Mouse (Mus musculus) forebrain, embryonic 13.5 days (tissue): ENCODE measurements around the gene Sparc. TPM values are rescaled to one million over a fixed set of nuclear protein-coding genes. Genes with fewer than 3 reads are reported as not detected.

Experiments used
- ATAC-seq: fragments of 200-750 bp; cut with Nextera tagmentation; 2 replicates; pipeline ENCODE4 v1.8.0; 2017
- H3K27ac ChIP-seq: fragments of 300-500 bp; sonication (generic); 2 replicates; pipeline ENCODE4 v1.5.1; 2015; ENCODE audit warnings: inconsistent platforms, mild to moderate bottlenecking, moderate library complexity
- H3K27me3 ChIP-seq: fragments of 300-500 bp; sonication (generic); 2 replicates; pipeline ENCODE4 v1.6.1; 2015; ENCODE audit warnings: mild to moderate bottlenecking, inconsistent platforms
- H3K36me3 ChIP-seq: fragments of 300-500 bp; sonication (generic); 2 replicates; pipeline ENCODE4 v1.6.1; 2015; ENCODE audit warnings: mild to moderate bottlenecking, inconsistent platforms; ENCODE audit not compliant: poor library complexity, severe bottlenecking
- H3K4me1 ChIP-seq: fragments of 300-500 bp; sonication (generic); 2 replicates; pipeline ENCODE4 v1.6.1; 2015; ENCODE audit warnings: inconsistent platforms
- H3K4me2 ChIP-seq: fragments of 300-500 bp; sonication (generic); 2 replicates; pipeline ENCODE4 v1.6.1; 2015; ENCODE audit warnings: inconsistent platforms, mild to moderate bottlenecking, moderate library complexity
- H3K4me3 ChIP-seq: fragments of 300-500 bp; sonication (generic); 2 replicates; pipeline ENCODE4 v1.5.1; 2015; ENCODE audit warnings: mild to moderate bottlenecking, inconsistent platforms
- H3K9ac ChIP-seq: fragments of 300-500 bp; sonication (generic); 2 replicates; pipeline ENCODE4 v1.6.1; 2015; ENCODE audit warnings: mild to moderate bottlenecking, inconsistent platforms
- H3K9me3 ChIP-seq: fragments of 300-500 bp; sonication (generic); replicated peaks from 2 replicates; pipeline ENCODE4 v1.6.1; 2016; ENCODE audit warnings: inconsistent platforms
- WGBS: fragments of 180-500 bp; shearing (Covaris S2); methylation state at CpG from one replicate; pipeline ENCODE4 v1.1.7; 2015; 5-methylcytosine and 5-hydroxymethylcytosine counted together
- polyA plus RNA-seq: library from polyadenylated mRNA; unstranded; fragments of >200 nt; fragmentation: Nextera tagmentation; extraction: Ambion mirVana; gene quantifications from 2 replicates; pipeline ENCODE4 v1.2.1, GENCODE M21; 2015

The Sparc gene
- 273 and 289 TPM in 2 replicates for polyA plus RNA-seq

DNA sequence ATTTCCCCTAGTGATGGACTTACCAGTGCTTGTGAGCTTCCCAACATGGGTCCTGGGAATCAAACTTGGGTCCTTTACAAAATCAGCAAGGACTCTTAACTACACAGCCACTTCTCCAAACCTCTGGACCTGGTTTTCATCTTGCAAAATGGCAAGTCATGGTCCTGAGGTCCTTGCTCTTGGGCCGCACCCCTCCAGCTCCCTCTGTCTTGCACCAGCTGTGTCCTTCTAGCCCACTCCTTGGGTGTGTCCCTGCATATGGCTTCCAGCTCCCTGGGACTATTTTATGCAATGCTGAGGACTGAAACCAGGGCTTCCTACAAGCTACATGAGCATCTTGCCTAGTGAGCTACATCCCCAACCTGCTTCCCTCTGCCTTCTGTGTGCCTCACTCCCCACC, at the start of gene Sparc:
Gene Sparc (minus strand): TSS at position 206 of the 400 bp plus-strand sequence.
- ATAC-seq: no peak
- Histone ChIP-seq H3K4me2 (no peak within 1 kb of the TSS), H3K36me3 (no peaks in the 10 kb centered on the region), H3K9ac (no peak within 1 kb of the TSS), H3K9me3 (no peaks in the 10 kb centered on the region), H3K27me3 (no peaks in the 10 kb centered on the region), H3K4me3 (no peak within 1 kb of the TSS), H3K4me1 (peaks cover 41% of the 10 kb centered on the region), H3K27ac (peak within 1 kb of the TSS; percentile 58)
- 96% methylated on average over 1 of the region's 1 CpGs for WGBS

DNA sequence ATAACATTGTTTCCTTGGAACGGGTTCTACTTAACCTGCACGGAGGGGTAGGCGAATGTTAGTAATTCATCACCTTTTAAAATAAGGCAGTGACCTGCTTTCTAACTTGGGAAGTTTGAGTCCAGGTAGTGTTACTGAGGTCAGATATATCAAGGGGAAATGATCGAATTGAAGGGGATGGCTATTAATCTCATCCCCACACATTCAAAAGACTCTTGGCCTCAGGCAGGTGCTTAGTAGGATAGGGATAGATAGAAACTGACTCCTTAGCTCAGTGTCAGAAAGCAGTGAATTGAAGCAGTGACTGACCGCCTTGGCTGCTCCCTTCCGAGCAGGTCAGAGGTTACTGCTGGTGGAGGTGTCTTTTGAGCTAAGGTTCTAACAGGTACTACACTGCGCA, 48.5 kb upstream of the Sparc start:
- Histone ChIP-seq H3K4me3 (peak overlapping the region; percentile 93), H3K27ac (no peak overlapping the region), H3K9me3 (no peaks in the 10 kb centered on the region), H3K4me1 (peaks cover 34% of the 10 kb centered on the region), H3K4me2 (peak overlapping the region; percentile 88), H3K27me3 (no peaks in the 10 kb centered on the region), H3K9ac (peak overlapping the region; percentile 96; the same call in 1 of the 2 replicates), H3K36me3 (peaks cover 39% of the 10 kb centered on the region)
- no peak for ATAC-seq
- WGBS: 93% methylated on average over 7 of the region's 7 CpGs

DNA sequence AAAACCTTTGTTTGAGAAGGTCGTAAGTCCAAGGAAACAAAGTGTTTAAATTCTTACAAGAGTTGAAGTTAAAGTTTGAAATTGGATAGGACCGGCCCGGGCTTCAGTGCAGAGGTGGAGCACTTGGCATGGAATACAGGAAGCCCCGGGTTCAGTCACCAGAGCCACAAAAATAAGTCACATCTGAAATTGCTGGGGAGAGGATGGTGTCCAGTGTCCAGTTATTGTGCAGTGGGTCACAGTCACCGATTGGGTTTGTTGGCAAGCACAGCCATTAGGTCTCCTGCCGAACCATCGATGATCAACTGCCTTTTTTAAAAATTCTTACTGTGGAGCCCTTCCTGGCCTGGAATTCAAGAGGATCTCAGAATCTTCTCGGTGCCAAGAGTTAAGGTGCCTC, 47.8 kb upstream of the Sparc start:
- no peak for ATAC-seq
- H3K27ac ChIP-seq: no peak overlapping the region
- peaks cover 36% of the 10 kb centered on the region for H3K36me3 ChIP-seq
- peaks cover 34% of the 10 kb centered on the region for H3K4me1 ChIP-seq
- WGBS: 63% methylated on average over 8 of the region's 8 CpGs
- H3K27me3 ChIP-seq: no peaks in the 10 kb centered on the region
- peak overlapping the region; percentile 96 for H3K9ac ChIP-seq
- H3K9me3 ChIP-seq: no peaks in the 10 kb centered on the region
- H3K4me2 ChIP-seq: peak overlapping the region; percentile 88
- peak overlapping the region; percentile 93 for H3K4me3 ChIP-seq

DNA sequence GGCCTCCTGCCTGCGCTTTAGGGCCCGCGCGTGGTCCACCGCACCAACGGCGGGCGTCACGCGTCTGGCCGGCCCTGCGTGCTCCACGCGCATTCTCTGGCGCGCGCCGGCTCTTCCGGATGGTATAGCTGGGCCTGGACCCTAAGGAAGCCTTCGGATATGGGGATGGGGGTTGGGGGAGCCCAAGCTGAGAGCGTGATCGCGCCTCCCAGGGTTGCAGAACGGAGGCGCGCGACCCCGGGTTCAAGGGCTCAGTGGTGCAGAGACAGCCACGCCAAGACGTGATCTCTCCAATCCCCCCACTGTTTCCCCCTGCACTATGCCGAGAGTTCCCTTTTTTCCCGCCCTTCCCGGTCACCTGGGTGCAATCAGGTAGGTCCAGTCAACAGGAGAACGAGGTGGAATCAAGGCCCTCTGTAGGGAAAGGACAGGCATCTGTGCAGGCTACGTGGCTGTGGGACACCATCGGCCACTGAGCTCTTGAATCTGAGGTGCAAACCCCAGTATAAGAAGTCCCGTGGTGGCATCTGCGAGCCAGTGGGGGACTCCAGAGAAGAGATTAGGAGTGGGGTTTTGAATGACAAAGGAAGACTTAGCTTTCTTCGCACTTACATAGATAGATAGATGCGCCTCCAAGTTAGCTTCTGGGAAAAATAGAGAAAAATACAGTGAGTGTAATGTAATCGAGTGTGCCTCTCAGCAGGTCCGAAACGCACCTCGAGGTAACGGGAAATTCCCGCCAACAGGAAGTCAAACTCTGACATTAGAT, 47.1 kb upstream of the Sparc start:
- ATAC-seq: no peak
- WGBS: under 1% methylated on average over 45 of the region's 46 CpGs
- no peaks in the 10 kb centered on the region for H3K27me3 ChIP-seq
- peaks cover 34% of the 10 kb centered on the region for H3K4me1 ChIP-seq
- H3K4me3 ChIP-seq: peak overlapping the region; percentile 93
- H3K4me2 ChIP-seq: peak overlapping the region; percentile 88
- no peaks in the 10 kb centered on the region for H3K9me3 ChIP-seq
- H3K27ac ChIP-seq: peak overlapping the region; percentile 84
- H3K9ac ChIP-seq: peak overlapping the region; percentile 96
- H3K36me3 ChIP-seq: peaks cover 36% of the 10 kb centered on the region

DNA sequence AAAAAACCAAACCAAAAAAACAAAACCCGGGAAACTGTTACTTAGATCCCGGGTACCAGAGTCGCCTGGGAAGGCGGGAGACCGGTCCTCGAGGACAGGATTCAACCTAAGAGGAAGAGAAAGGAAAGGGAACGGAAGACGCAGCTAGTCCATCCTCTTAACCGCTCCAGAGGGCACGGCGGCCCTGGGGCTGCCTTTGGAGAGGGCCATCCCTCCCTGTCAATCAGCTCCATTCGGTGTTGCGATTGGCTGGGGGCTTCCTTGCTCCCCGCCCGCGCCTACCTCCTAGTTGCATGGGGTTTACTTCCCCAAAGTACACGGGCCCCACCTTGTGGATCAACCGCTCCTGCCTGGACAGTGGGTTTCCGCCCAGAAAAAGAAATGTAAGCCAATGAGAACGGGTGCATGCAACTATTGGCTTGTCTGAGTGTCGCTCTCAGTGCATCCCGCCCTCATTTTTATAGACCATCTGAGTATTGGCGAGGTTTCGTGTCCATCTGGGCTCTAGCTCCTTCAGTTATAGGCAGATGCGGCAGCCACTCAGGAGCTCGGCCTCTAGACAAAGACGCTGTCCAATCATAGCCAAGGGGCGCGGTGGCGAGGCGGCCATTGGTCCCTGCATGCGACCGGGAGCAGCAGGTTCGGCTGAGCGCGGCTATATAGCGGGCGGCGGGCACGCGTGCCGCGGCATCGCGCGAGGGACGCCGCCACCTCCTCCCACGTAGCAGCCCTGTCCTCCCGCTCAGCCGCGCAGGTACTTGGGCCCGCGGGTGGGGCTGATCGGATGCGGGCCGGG, 46.3 kb upstream of the Sparc start, which contains the start of gene G3bp1:
Gene G3bp1 (plus strand): TSS at position 638 of the 796 bp plus-strand sequence.
- WGBS: under 1% methylated on average over 56 of the region's 57 CpGs
- H3K27me3 ChIP-seq: no peaks in the 10 kb centered on the region
- ATAC-seq: peak; percentile 98

DNA sequence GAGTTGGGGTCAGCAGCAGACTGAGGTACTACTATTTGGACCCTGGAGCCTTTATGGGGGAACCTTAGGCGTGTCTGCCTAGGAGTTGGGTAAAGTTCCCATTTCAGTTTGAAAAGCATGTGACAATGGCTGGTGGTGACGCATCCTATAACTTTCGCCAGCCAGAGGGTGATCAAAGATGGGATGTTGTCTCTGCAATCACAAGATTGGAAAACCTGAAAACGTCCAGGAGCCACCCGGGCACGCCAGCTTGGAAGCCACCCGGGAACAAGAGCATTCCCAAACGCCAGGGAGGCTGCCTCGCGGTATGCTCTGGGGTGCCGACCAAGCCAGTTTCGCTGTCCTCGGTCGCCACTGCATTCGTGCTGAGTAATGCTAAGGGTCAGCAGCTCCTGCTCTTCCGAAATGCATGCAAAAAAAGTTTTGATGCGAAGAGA, 45.6 kb upstream of the Sparc start:
- Histone ChIP-seq H3K9me3 (no peaks in the 10 kb centered on the region), H3K4me3 (peak overlapping the region; percentile 93), H3K36me3 (peaks cover 21% of the 10 kb centered on the region), H3K9ac (peak overlapping the region; percentile 70), H3K27me3 (no peaks in the 10 kb centered on the region), H3K27ac (peak overlapping the region; percentile 82), H3K4me1 (peaks cover 28% of the 10 kb centered on the region), H3K4me2 (peak overlapping the region; percentile 67)
- peak; percentile 9; the same call in 1 of the 2 replicates for ATAC-seq
- 4% methylated on average over 17 of the region's 17 CpGs for WGBS

More for the DNA sequence above, 46.3 kb upstream of the Sparc start, which contains the start of gene G3bp1:
- H3K9ac ChIP-seq: peak within 1 kb of the TSS; percentile 96
- peak within 1 kb of the TSS; percentile 93 for H3K4me3 ChIP-seq
- peak within 1 kb of the TSS; percentile 88 for H3K4me2 ChIP-seq
- H3K9me3 ChIP-seq: no peaks in the 10 kb centered on the region
- H3K4me1 ChIP-seq: peaks cover 34% of the 10 kb centered on the region
- H3K27ac ChIP-seq: peak within 1 kb of the TSS; percentile 84
- peaks cover 28% of the 10 kb centered on the region for H3K36me3 ChIP-seq

DNA sequence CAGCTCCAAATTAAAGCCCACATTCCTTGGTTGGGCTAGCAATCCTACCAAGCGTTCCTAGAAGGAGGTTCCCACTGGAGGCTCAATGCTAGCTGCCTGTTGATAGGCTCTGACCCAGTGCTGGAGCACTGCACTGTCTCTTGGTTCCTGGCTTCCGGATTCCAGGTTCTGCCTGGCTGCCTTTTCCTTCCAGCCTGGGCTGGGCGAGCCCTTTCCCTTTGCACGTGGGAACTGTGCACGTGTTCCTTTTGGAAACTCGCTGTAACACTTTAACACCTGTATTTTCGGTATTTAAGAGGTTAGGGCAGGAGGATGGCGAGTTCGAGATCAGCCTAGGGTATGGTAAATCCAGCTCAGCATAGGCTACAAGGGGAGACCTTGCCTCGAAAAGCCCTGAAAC, 45.0 kb upstream of the Sparc start:
- no peak overlapping the region for H3K4me3 ChIP-seq
- peaks cover 17% of the 10 kb centered on the region for H3K36me3 ChIP-seq
- ATAC-seq: no peak
- H3K27me3 ChIP-seq: no peaks in the 10 kb centered on the region
- H3K4me1 ChIP-seq: peaks cover 23% of the 10 kb centered on the region
- peak overlapping the region; percentile 67 for H3K4me2 ChIP-seq
- peak overlapping the region; percentile 70 for H3K9ac ChIP-seq
- H3K27ac ChIP-seq: no peak overlapping the region
- H3K9me3 ChIP-seq: no peaks in the 10 kb centered on the region
- 73% methylated on average over 10 of the region's 10 CpGs for WGBS

DNA sequence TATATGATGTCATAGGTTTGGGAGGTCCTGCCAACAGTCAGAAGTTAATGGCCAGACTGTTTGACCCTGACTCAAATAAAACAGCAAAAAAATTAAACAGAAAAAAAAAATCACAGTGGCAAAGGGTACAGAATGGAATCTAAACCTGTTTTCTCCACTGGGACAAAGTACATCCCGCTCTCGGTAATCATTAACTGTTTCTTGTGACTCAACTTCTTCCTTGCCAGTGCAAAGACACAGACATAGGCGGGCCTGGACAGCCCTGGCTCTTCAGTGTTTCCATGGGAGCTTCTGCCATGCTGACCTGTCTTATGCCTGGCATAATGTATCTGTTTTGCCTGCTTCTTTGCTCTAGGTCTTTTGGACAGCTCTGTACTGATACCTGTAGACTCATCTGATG, 42.2 kb upstream of the Sparc start:
- 89% methylated on average over 3 of the region's 3 CpGs for WGBS
- no peak overlapping the region for H3K4me3 ChIP-seq
- no peak for ATAC-seq
- H3K9me3 ChIP-seq: no peaks in the 10 kb centered on the region
- H3K27me3 ChIP-seq: no peaks in the 10 kb centered on the region
- no peak overlapping the region for H3K9ac ChIP-seq
- H3K27ac ChIP-seq: no peak overlapping the region
- no peak overlapping the region for H3K4me2 ChIP-seq
- H3K4me1 ChIP-seq: peaks cover 12% of the 10 kb centered on the region
- no peaks in the 10 kb centered on the region for H3K36me3 ChIP-seq

DNA sequence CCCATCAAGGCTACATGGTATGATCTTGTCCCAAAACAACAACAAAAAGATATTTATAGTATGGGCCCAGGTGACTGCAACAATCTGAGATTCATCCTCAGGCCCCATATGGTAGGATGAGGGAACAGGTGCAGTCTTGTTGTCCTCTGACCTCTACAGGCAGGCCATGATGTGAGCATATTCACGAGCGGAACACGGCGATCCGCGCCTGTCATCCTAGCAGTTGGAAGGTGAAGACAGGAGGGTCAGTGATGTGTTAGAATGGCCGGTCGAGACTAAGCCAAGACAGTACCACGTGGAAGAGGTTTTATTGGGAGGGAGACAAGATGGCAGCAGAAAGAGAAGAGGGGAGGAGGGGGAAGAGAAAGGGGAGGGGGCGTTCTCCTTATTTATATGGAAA, 41.7 kb upstream of the Sparc start:
- Histone ChIP-seq H3K4me1 (peaks cover 17% of the 10 kb centered on the region), H3K27me3 (no peaks in the 10 kb centered on the region), H3K9ac (no peak overlapping the region), H3K4me2 (no peak overlapping the region), H3K36me3 (no peaks in the 10 kb centered on the region), H3K9me3 (no peaks in the 10 kb centered on the region), H3K27ac (no peak overlapping the region), H3K4me3 (no peak overlapping the region)
- ATAC-seq: no peak
- 83% methylated on average over 10 of the region's 10 CpGs for WGBS

DNA sequence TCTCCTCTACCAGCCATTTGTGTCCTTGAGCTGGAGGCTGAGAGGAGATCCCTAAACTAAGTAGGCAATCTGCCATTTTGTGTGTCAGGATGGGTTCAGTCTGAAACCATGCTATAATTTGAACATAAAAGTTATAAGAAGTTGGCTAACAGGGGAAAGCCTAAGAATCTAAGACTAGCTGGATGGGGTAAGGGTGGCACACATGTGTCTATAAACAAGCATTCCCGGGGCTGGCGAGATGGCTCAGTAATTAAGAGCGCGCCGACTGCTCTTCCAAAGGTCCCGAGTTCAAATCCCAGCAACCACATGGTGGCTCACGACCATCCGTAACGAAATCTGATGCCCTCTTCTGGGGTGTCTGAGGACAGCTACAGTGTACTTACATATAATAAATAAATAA, 39.2 kb upstream of the Sparc start:
- H3K9me3 ChIP-seq: no peaks in the 10 kb centered on the region
- no peak overlapping the region for H3K4me3 ChIP-seq
- peaks cover 17% of the 10 kb centered on the region for H3K4me1 ChIP-seq
- no peak overlapping the region for H3K9ac ChIP-seq
- no peak overlapping the region for H3K4me2 ChIP-seq
- no peak overlapping the region for H3K27ac ChIP-seq
- 94% methylated on average over 9 of the region's 9 CpGs for WGBS
- no peak for ATAC-seq
- no peaks in the 10 kb centered on the region for H3K27me3 ChIP-seq
- no peaks in the 10 kb centered on the region for H3K36me3 ChIP-seq

DNA sequence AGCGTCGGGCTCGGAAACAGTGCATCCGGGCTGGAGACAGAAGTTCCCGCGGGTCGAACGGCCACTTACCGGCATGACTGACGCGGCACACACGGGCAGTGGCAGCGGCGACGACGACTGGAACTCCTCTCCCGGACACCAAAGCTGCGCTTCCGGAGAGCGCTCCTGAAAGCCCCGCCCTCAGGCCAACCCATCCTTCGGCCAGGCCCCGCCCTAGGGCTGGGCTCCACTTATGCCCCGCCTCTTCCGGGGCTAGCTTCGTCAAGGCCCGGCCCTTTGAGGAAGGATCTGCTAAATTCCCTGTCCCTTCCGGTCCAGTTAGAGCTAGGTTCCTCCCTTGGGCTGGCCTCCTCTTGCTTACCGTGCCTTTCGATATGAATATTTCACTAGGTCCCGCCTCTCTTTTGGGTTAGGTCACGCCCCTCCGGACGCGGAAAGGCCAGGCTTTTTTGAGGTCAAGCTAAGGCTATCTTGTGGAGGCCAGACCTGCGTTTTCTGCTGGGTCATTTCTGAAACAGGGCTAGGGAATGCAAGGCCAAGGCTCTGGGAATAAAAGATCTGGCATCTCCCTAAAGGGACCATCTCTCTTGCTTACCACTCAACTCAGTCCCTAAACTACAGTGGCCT, 38.1 kb upstream of the Sparc start, which contains the start of gene Atox1:
Gene Atox1 (minus strand): TSS at position 221 of the 627 bp plus-strand sequence.
- Histone ChIP-seq H3K27me3 (no peaks in the 10 kb centered on the region), H3K9ac (peak within 1 kb of the TSS; percentile 71), H3K9me3 (no peaks in the 10 kb centered on the region), H3K4me2 (peak within 1 kb of the TSS; percentile 74), H3K4me1 (peaks cover 17% of the 10 kb centered on the region), H3K36me3 (no peaks in the 10 kb centered on the region), H3K4me3 (peak within 1 kb of the TSS; percentile 64), H3K27ac (peak within 1 kb of the TSS; percentile 26)
- 1% methylated on average over 36 of the region's 36 CpGs for WGBS
- peak; percentile 98 for ATAC-seq
